Mouse (Mus musculus): ENCODE results near the gene Ttc23. TPM values are rescaled to one million over a fixed set of nuclear protein-coding genes. Genes with fewer than 3 reads are reported as not detected.

Gene Ttc23
- total RNA-seq, 2 experiments from 2014 or later, result 23.3 to 25.3 TPM

GRCm38 (mm10) chr7:67622151-67622550, 25.1 kb upstream of the Ttc23 start:
- no peak for TF ChIP-seq CTCF (IDR thresholded peaks at IDR 0.05)
- Histone ChIP-seq H3K4me3 (no peak overlapping the region), H3K27ac (peak overlapping the region; percentile 48)
- DNase-seq, result no peak
- intact Hi-C loops (cut with DNase I), result no loop called here

- Histone ChIP-seq H3K27ac (no peak overlapping the region), H3K4me3 (no peak overlapping the region)
- no peak for DNase-seq
- intact Hi-C loops (cut with DNase I), result no loop called here
- TF ChIP-seq CTCF (IDR thresholded peaks at IDR 0.05), result no peak
Measured at GRCm38 (mm10) chr7:67626671-67627070, 20.5 kb upstream of the Ttc23 start.

GRCm38 (mm10) chr7:67629681-67630080, 17.5 kb upstream of the Ttc23 start:
- intact Hi-C loops (cut with DNase I), result loop anchor here (5.0 kb wide), 1 partner anchor 257 kb away; the partner anchor contains the start of gene Mef2a
- no peak for DNase-seq

GRCm38 (mm10) chr7:67630817-67631216, 16.4 kb upstream of the Ttc23 start:
- Histone ChIP-seq H3K27ac (peak overlapping the region; percentile 16; the same call in 1 of the 2 replicates), H3K4me3 (no peak overlapping the region; the same call in 1 of the 2 replicates)
- DNase-seq, result peak; percentile 76
- intact Hi-C loops (cut with DNase I), result loop anchor here (1.0 to 5.0 kb wide), 3 partner anchors 259 to 414 kb away; partner anchors contain the start of gene Mef2a
- no peak for TF ChIP-seq CTCF (IDR thresholded peaks at IDR 0.05)

More at GRCm38 (mm10) chr7:67629681-67630080, 17.5 kb upstream of the Ttc23 start:
- Histone ChIP-seq H3K27ac (no peak overlapping the region), H3K4me3 (no peak overlapping the region)
- peak; percentile 29; the same call in 1 of the 2 replicates for TF ChIP-seq CTCF (IDR thresholded peaks at IDR 0.05)

- intact Hi-C loops (cut with DNase I), result loop anchor here (5.0 kb wide), 1 partner anchor 260 kb away; the partner anchor contains the start of gene Mef2a
- DNase-seq, result no peak
- Histone ChIP-seq H3K4me3 (no peak overlapping the region), H3K27ac (no peak overlapping the region)
- TF ChIP-seq CTCF (IDR thresholded peaks at IDR 0.05), result peak; percentile 51
Measured at GRCm38 (mm10) chr7:67632380-67632779, 14.8 kb upstream of the Ttc23 start.

- intact Hi-C loops (cut with DNase I), result loop anchor here (5.0 kb wide), 1 partner anchor 262 kb away; the partner anchor contains the start of gene Mef2a
- no peak for TF ChIP-seq CTCF (IDR thresholded peaks at IDR 0.05)
Measured at GRCm38 (mm10) chr7:67634210-67634609, 13.0 kb upstream of the Ttc23 start.

GRCm38 (mm10) chr7:67636161-67636560, 11.0 kb upstream of the Ttc23 start:
- DNase-seq, result no peak
- intact Hi-C loops (cut with DNase I), result loop anchor here (5.0 kb wide), 1 partner anchor 794 kb away; no protein-coding TSS in a partner anchor
- no peak overlapping the region for H3K27ac ChIP-seq

More at GRCm38 (mm10) chr7:67634210-67634609, 13.0 kb upstream of the Ttc23 start:
- Histone ChIP-seq H3K27ac (no peak overlapping the region), H3K4me3 (no peak overlapping the region)
- no peak for DNase-seq

GRCm38 (mm10) chr7:67639006-67639405, 8.2 kb upstream of the Ttc23 start:
- intact Hi-C loops (cut with DNase I), result loop anchor here (5.0 kb wide), 1 partner anchor 797 kb away; no protein-coding TSS in a partner anchor
- no peak for DNase-seq
- Histone ChIP-seq H3K27ac (no peak overlapping the region; the same call in 1 of the 2 replicates), H3K4me3 (no peak overlapping the region)
- no peak for TF ChIP-seq CTCF (IDR thresholded peaks at IDR 0.05)

More at GRCm38 (mm10) chr7:67636161-67636560, 11.0 kb upstream of the Ttc23 start:
- no peak for TF ChIP-seq CTCF (IDR thresholded peaks at IDR 0.05)
- H3K4me3 ChIP-seq, result no peak overlapping the region

GRCm38 (mm10) chr7:67642955-67643354, 4.3 kb upstream of the Ttc23 start:
- H3K4me3 ChIP-seq, result no peak overlapping the region
- intact Hi-C loops (cut with DNase I), result loop anchor here (10.0 kb wide), 1 partner anchor 948 kb away; no protein-coding TSS in a partner anchor

GRCm38 (mm10) chr7:67644291-67644690, 2.9 kb upstream of the Ttc23 start:
- peak overlapping the region; percentile 95 for H3K4me3 ChIP-seq
- DNase-seq, result no peak
- TF ChIP-seq CTCF (IDR thresholded peaks at IDR 0.05), result no peak
- intact Hi-C loops (cut with DNase I), result loop anchor here (10.0 kb wide), 1 partner anchor 949 kb away; no protein-coding TSS in a partner anchor
- H3K27ac ChIP-seq, result peak overlapping the region; percentile 92

More at GRCm38 (mm10) chr7:67642955-67643354, 4.3 kb upstream of the Ttc23 start:
- H3K27ac ChIP-seq, result no peak overlapping the region
- DNase-seq, result no peak
- no peak for TF ChIP-seq CTCF (IDR thresholded peaks at IDR 0.05)

- Histone ChIP-seq H3K4me3 (peak within 1 kb of the TSS; percentile 95), H3K27ac (peak within 1 kb of the TSS; percentile 97)
- peak; percentile 100 for DNase-seq
- intact Hi-C loops (cut with DNase I), result loop anchor here (10.0 kb wide), 1 partner anchor 950 kb away; no protein-coding TSS in a partner anchor
- TF ChIP-seq CTCF (IDR thresholded peaks at IDR 0.05), result no peak
Measured at GRCm38 (mm10) chr7:67644833-67645680, 2.2 kb upstream of the Ttc23 start, which contains the start of gene Lrrc28. TSS of gene Lrrc28 (minus strand) at chr7:67645268.

- H3K27ac ChIP-seq, result peak overlapping the region; percentile 97
- intact Hi-C loops (cut with DNase I), result loop anchor here (10.0 kb wide), 1 partner anchor 951 kb away; no protein-coding TSS in a partner anchor
- no peak for TF ChIP-seq CTCF (IDR thresholded peaks at IDR 0.05)
- DNase-seq, result no peak
- H3K4me3 ChIP-seq, result peak overlapping the region; percentile 95
Measured at GRCm38 (mm10) chr7:67645681-67646014, 1.6 kb upstream of the Ttc23 start.

All from gastrocnemius, adult 2 months (tissue).